Mouse (Mus musculus): ENCODE measurements around the gene D230025D16Rik.
"Not testable (repeated sequence)": the region's sequence is repeated elsewhere in the genome, so short reads cannot be mapped to it uniquely, and the experiment has no call there.

D230025D16Rik gene

DNA sequence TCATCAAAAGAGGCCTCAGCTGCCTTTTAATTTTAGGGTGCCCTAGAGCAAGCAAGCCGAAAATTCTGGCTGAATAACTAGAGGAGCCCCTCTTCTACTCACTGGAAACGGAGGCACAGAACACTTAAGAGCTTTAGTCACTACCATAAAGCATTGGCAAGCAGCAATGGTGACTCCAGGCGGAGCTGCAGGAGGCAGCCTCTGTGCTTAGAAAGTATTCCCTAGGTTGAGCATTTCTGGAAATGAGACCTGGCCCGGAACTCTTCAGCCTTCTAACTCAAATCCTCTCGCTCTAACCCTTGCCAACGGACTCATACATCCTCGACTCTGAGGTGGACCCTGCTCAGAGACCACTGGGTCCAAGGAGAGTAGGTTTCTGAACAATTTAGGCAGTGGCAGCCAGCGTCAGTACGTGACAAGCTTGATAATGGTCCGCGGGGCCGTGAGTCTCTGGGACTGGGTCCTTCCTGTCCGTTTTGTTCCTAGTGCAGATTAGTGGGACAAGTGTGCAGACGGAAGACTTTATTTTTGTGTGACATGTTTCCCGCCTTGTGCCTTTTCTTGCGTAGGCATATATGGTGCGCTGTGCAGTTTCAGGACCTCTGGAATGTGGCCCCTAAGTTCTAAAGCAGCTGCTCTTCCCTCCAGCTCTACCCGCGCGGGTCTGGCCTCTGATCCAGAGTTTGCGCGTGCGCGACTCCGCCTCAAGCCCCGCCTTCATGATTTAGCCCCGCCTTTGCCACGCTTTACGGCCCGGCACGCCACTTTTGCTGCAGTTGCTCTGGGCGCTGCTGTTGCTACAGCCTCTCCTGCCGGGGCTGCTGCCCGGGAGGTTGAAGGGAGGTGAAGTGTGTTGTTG, at the start of gene D230025D16Rik:
Gene D230025D16Rik, plus strand, starts transcription at position 733 of the 859 bp plus-strand sequence.
- in situ Hi-C loops (cut with MboI; ENCODE audit: unreplicated experiment in 2 of 2), result loop anchor here in 1 of 2 experiments (10.0 kb wide), 1 partner anchor 60 kb away; the partner anchor contains the start of gene 4931428F04Rik

DNA sequence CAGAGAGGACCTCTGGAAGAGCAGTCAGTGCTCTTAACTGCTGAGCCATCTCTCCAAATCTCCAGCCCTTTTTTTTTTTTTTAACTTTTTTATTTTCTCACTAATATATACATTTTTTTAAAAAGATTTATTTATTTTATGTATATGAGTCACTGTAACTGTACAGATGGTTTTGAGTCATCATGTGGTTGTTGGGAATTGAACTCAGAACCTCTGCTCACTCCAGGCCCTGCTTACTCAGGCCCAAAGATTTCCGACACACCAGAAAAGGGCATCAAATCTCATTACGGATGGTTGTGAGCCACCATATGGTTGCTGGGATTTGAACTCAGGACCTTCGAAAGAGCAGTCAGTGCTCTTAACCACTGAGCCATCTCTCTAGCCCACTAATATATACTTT, 49.7 kb upstream of the D230025D16Rik start:
- in situ Hi-C loops (cut with MboI; ENCODE audit: unreplicated experiment in 2 of 2), result not testable (repeated sequence)

DNA sequence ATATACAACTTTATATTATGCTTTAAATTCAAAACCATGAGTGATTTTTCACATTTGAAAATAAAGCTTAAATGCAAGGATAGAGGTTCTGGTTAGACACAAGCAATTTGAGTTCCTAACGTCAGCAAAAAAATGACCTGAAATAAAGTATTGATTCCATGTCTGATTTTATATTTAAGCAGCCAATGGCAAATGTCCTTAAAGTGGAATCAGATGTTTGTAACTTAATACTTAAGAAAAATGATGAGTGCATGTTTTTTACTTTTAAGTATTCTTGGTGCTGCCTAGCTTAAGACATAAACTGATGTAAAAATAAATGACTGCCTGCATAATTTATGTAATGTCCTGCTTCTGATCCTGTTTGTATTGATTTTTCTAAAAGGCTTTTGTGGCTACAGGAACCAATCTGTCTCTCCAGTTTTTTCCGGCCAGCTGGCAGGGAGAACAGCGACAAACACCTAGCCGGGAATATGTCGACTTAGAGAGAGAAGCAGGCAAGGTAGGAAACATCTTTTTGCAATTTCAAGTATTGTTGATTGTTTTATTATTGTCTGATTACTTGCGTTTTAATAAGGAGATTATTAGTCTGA, 46.6 kb upstream of the D230025D16Rik start:
- in situ Hi-C loops (cut with MboI; ENCODE audit: unreplicated experiment in 2 of 2), result no loop called here

DNA sequence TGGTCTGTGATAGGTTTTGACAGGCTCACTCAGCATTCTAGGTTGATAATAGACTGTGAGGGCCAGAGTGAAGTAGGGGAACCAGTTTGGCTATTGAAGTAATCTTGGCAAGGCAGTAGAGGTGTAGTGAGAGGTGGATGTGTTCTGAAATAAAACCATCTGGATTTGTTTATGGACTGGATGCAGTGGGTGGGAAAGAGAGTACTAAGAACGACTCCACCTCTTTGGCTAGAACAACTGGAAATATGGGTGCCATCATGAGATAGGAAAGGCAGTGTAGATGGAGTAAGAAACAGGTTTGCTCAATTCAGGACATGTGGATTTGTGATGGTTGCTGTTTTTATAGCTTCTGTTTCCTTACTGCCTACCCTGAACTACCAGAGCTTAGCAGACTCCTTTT, 42.7 kb upstream of the D230025D16Rik start:
- in situ Hi-C loops (cut with MboI; ENCODE audit: unreplicated experiment in 2 of 2), result no loop called here

DNA sequence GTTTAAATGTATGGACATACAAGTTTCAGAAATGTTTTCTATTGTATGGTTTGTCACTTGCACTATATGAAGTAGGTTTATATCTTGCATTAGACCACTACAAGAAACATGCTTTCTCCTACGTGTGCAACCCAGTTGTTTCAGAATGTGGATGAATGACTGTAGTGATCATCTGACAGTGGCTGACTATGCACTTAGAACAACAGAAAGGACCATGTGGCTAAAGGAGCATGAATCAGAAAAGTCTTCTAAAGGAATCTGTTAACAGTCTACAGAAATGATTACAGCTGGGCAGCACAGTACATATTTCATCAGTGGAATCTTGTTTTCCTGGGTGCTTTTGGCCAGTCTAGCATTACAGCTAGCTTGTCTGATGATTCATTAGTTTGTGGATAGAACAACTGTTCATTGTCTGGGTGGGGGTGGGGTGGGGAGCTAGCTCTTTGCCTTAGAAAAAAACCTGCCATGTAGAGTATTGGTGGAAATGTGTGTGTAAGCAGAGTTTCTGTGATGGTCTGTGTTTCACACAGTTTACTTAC, 38.4 kb upstream of the D230025D16Rik start:
- in situ Hi-C loops (cut with MboI; ENCODE audit: unreplicated experiment in 2 of 2), result no loop called here

DNA sequence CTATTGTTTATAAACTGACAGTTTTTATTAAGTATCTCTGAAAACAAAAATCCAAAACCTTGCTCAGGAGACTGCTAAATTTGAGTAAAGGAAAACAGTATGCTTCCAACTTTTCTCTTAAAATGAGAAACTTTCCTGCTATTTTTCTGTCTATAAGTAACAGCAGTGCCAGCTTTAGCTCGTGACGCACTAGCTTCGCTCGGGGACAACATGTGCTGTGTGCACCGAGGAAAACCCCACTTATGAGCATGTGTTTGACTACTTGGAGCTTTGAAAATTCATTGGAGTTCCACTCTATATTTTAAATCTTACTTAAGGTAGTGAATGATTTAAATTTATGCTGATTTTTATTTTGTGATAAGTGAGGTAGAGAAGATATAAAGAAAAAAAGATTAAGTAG, 32.8 kb upstream of the D230025D16Rik start:
- in situ Hi-C loops (cut with MboI; ENCODE audit: unreplicated experiment in 2 of 2), result no loop called here

DNA sequence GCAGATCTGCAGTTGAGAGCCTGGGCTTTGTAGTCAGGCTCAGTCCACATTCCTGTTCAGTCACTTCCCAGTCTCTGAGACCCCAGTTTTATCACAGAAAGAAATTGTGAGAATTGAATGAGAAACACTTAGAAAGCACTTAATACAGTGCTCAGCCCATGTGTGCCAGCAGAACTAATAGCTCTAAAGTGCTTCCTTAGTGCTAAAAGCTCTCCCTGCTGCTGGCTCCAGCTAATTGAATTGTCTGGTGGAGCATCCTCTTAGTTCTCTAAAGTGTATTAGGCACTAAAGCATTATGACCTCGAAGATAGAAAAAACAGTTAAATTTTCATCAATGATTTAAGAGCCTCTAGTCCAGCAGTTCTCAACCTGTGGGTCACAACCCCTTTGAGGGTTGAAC, 19.2 kb upstream of the D230025D16Rik start:
- in situ Hi-C loops (cut with MboI; ENCODE audit: unreplicated experiment in 2 of 2), result no loop called here

DNA sequence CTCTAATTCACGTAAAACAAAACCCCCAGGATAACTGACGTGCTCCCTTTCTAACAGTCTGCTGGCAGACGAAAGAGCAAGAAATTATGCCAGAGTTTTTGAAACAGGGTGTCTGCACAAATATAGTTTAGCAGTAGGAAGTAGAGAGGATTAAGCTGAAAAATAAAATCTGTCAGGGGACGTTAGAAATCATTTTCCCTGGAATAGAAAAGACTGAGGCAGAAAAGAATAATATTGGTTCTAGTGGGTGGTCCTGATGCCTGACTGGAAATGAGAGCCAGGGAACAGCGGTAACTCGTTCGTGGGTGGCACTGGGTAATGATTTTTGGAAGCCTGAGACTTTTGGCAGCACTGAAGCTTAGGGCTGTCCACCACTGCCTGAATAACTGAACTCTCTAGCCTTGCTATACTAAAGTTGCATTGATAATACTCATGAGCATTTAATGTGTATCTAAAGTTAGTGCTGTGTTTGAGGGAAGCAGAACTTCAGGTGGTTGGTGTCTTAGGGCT, 18.1 kb upstream of the D230025D16Rik start:
- in situ Hi-C loops (cut with MboI; ENCODE audit: unreplicated experiment in 2 of 2), result no loop called here

DNA sequence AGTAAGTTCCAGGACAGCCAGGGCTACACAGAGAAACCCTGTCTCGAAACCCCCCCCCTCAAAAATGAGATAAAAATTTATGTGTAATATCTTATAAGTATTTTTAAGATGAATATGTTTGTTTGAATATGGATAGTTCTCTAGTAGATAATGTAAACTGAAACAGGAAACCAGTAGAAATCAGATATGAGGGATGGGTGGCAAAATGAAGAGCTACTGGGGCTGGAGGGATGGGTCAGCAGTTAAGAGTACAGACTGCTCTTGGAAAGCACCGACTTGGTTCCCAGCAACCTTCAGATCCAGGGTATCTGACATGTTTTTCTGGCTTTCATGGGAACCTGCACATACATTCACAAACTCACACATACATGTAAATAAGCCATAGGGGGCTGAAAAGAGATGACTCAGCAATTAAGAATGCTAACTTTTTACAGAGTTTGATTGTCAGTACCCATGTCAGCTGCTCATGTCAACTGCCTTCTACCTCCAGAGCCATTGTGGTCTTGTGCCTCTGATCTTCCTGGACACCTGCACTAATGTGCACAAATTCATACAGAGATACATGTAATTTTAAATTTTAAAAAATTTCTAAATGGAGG, 17.2 kb upstream of the D230025D16Rik start:
- in situ Hi-C loops (cut with MboI; ENCODE audit: unreplicated experiment in 2 of 2), result no loop called here

DNA sequence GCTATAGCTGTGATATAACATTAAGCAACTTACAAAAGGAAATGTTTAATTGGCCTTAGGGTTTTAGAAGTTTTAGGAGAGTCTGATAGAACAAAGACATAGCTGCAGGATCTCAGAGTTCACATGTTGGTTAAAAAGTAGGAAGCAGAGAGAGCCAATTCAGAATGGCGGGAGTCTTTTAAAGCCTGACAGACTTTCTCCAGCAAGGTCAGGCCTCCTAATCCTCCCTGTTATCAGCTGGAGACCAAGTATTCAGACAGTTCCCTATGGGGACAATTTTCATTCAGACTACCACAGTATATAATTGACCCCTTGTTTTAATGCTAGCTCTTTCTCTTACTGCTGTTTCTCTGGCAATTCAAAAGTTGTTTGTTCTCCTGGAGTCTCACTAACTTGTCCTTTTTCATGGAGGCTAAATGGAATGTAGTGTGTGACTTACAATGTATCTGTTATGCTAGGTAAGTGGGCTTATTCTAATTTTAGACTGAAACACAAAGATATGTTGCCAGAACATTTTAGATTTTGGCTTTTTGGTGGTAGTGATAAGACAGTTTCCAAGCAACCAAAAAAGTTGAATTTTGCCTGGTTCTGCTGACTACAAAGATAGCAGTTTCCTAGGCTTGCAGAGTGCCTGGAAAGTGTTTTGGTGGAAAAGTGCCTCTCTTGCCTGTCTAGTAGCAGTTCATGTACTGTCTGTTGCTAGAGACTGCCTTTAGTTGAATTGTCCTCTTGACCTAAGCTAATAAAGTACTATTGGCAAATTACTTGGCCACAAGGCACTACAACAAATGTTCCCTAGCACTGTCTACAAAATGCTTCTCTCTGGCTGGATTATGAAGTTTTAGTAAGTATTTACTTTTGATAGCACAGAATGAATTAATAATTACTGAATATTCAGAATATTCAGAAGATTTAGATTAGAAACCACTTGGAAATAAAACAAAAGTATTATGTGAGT, 15.5 kb upstream of the D230025D16Rik start:
- in situ Hi-C loops (cut with MboI; ENCODE audit: unreplicated experiment in 2 of 2), result no loop called here

DNA sequence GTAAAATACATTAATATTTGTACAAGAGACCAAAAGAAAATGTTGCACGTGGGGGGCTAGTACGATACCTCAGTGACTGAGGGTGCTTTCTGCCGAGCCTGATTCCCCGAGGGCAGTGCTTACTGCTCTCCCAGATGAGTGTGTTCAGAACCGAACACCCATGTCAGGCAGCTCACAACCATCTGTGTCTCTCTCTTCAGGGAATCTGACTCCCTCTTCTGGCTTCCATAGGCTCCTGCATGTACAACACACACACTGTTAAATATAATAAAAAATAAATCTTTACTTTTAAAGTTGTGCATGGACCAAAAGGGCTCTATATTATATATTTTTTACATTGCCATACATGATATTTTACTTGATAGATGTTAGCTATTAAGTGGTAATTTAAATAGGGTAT, 10.8 kb upstream of the D230025D16Rik start:
- in situ Hi-C loops (cut with MboI; ENCODE audit: unreplicated experiment in 2 of 2), result no loop called here

DNA sequence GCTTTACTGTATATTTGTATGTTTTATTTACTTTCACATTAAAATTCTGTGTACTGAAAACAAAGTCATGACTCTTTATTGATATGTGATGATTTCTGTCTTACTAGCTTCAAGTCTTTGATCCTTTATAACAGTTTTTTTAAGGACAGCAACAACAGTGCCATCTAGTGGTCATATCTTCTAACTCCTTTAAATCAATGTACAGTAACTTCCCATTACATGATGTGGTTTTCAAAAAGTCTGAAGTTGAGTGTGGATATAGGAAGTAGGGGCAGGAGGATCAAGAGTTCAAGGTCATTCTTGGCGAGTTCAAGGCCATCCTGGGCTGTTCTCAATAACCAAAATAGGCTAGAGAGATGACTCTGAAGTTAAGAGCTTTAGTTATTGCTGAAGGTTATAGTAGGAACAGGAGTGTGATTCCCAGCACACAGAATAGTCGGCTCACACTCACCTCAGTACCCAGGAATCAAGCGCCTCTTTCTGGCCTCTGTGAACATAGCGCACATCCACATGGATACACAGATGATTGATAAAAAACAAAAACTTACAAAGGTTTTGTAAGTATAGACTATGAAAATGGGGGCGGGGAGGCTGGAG, 6.9 kb upstream of the D230025D16Rik start:
- in situ Hi-C loops (cut with MboI; ENCODE audit: unreplicated experiment in 2 of 2), result loop anchor here (5.0 kb wide), 1 partner anchor 61 kb away; no protein-coding TSS in a partner anchor

DNA sequence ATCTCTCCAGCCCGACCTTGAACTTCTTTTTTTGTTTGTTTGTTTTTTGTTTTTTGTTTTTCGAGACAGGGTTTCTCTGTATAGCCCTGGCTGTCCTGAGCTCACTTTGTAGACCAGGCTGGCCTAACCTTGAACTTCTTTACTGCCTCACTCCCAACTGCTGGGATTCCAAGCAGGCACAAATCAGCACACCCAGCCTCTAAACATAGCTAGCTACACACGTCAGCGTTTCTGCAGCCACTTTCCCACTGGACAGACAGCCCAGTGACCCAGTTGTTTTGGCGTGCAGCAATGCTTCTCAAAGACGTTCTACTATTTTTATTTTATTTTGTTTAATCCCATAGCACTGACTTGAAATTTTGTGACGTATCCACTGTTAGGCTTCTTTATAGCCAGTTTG, 1.1 kb upstream of the D230025D16Rik start:
- in situ Hi-C loops (cut with MboI; ENCODE audit: unreplicated experiment in 2 of 2), result loop anchor here in 1 of 2 experiments (10.0 kb wide), 1 partner anchor 61 kb away; the partner anchor contains the start of gene 4931428F04Rik

DNA sequence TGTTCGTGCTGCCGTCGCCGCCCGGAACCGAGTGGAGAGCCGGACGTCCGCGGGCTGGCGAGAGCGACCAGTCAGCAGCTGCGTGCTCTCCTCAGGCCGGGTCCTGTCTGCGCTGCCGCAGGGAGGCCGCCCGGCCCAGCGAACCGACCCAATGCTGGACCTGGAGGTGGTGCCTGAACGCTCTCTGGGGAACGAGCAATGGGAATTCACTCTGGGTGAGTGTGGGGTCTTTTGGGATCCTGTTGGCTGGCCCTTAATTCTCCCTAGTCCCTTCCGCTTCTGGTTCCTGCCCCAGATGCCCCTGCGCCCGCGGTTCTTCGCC, 288 bp downstream of the D230025D16Rik start:
- in situ Hi-C loops (cut with MboI; ENCODE audit: unreplicated experiment in 2 of 2), result loop anchor here in 1 of 2 experiments (10.0 kb wide), 1 partner anchor 60 kb away; the partner anchor contains the start of gene 4931428F04Rik

DNA sequence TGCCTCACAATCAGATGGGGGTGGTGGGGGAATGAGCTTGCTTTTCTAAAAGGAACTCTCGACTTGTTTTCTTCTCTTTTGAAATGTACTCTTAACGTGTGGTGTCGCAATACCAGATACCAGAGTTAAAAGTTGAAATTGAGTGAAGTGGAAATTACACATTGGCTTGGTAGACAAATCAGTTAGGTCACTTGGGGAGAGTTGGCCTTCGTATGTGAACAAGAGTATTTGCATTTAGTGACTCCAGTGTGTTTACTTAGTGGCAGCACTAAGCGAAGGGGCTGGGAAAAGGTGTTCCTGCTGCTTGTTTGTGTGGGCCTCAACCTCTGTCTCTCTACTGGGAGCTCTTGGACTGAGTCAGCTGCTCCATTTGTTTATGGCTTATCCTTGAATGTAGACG, 972 bp downstream of the D230025D16Rik start:
- in situ Hi-C loops (cut with MboI; ENCODE audit: unreplicated experiment in 2 of 2), result loop anchor here in 1 of 2 experiments (10.0 kb wide), 1 partner anchor 59 kb away; the partner anchor contains the start of gene 4931428F04Rik

DNA sequence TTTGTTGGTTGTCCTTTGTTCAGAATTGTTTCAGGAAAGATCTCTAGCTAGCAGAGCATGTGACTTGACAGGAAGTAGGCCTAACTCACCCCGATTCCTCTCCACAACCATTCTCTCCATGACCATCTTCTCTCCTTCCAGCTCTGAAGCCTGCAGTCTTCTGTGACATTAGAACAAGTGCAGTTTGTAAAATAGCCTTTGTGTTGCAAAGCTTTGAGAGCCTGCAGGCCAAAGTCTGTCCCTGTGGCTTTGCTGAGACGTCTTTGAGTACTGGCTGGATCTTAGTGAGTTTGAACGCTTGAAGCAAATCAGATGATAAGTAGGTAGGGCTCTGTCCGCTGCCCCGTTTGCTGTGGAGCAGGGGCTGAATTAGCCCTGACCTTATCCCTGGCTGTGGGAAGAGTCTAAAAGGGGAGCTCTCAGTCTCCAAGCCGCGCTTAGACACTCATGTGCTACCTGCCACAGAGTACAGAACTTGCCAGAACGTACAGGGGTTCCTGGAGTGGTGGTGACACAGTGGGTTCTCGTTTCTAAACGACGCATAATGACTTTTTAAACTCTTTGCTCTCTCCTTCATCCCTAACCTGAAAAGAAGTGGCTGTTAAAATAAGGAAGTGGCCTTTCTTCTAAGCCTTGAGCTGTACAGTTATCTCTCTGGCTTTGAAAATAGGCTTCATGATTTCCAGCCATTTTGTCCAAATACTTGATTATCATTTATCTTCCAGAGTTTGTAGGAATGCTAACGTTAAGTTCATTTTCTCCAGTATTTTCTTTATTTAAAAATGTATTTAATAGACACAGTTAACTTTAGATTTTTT, 6.8 kb downstream of the D230025D16Rik start:
- in situ Hi-C loops (cut with MboI; ENCODE audit: unreplicated experiment in 2 of 2), result no loop called here

DNA sequence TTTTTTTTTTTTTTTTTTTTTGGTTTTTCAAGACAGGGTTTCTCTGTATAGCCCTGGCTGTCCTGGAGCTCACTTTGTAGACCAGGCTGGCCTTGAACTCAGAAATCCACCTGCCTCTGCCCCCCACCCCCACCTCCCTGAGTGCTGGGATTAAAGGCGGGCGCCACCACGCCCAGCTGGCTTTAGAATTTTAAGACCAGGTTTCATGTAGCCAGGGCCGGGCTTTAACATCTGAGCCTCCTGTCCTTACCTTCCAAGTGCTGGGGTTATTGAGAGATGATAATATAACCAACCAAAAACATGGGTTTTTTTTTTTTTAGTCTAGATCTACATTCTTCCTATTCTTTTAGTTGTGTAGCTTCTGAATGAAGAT, 7.4 kb downstream of the D230025D16Rik start:
- in situ Hi-C loops (cut with MboI; ENCODE audit: unreplicated experiment in 2 of 2), result not testable (repeated sequence)

DNA sequence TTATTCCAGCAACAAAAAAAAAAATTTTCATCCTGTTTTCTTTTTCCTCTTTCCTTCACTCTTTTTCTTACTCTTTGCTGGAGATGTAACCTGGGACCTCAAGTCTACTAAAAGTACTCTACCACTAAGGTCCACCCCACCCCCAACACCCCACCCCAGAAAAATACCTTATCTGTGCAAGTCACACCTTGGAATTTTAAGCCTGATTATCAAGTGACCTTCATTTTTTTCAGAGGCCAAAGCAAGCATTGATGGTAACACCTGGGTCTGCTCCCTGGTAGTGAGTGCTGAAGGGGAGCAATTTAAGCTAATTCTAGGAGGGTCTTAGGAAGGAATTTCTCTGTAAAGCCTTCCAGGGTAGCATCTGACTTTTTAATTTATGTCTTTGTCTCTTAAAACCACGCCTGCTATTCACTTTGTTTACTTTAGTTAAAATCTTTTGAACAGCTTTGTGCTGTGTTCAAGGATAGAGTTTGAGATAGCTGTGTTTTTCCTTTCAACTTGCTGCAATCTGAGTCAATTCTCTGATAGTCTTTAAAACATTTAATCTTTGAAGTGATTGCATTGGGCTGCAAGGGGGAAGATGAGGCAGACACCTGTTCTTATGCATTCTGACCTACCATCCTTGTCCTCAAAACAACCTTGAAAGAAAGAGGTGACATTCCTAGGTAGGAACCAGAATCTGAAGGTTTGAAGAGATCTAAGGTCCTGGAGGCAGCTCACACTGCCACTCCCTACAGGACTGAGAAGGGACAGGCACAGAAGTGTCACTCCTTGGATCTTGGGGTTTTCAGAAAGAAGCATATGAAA, 8.4 kb downstream of the D230025D16Rik start:
- in situ Hi-C loops (cut with MboI; ENCODE audit: unreplicated experiment in 2 of 2), result no loop called here
